Mouse (Mus musculus) ES-CJ7 (cell line): ENCODE results near the gene Rgs8.

Experiments
- DNase-seq: peaks from one replicate; pipeline ENCODE4 v3.0.0; 2011; ENCODE audit warnings: low read depth, low spot score

The Rgs8 gene

DNA sequence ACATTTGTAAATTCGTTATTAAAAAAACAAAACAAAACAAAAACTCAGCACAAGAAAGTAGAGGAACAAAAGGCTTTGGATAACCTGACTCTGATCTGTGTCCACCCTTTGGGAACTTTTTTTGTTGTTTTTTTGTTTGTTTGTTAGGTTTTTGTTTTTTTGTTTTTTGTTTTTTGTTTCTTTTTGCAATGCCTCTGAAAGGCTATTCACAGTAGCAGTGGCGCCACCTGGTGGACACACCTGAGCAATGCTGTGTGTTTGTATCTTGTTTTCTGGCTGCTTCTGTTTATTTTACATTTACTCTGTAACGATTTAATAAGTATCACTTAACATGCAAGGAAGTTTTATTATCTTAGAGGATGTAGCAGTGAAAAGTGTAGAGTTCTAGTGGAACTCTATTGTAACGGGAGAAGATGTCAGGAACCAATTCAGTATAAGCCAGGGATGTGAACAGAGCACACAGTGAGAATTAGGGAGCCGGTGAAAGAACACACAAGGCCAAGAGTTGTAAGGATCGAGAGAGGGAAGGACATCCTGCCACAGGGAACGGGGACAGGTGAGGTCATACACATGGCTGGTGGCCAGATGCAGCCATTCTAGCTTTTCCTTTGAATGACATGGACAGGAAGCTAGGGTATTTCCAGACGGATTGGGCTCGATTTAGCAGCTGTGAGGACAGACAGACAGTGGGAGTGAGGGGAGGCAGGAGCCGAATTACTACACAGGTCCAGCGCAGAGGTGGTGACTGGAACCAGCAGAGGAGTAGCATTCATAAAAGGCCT, 89.7 kb downstream of the Rgs8 start:
- DNase-seq: peak; percentile 66

DNA sequence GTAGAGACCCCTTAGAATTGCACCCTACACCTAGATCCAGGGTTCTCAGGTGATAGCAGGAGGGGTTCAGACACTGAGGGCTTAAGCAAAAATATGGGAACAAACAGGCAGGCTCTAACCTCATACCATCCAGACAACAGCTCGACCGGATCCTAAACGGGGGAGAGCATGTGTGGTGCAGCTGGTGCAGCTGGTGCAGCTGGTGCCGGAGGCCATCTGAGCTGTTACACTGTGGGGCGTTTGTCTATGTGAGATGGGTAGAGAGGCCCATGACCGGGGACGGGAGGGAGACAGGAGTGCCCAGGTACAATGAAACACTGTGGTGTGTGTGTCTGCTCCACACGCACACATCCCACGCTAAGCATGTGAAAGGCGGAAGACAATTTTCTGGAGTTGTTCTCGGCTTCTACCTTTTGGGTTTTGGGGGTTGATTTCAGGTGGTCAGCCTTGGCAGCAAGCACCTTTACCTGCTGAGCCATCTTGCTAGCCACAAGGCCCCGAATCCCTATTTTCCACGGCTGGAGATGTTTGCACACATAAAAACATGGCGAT, 93.4 kb downstream of the Rgs8 start:
- no peak for DNase-seq

DNA sequence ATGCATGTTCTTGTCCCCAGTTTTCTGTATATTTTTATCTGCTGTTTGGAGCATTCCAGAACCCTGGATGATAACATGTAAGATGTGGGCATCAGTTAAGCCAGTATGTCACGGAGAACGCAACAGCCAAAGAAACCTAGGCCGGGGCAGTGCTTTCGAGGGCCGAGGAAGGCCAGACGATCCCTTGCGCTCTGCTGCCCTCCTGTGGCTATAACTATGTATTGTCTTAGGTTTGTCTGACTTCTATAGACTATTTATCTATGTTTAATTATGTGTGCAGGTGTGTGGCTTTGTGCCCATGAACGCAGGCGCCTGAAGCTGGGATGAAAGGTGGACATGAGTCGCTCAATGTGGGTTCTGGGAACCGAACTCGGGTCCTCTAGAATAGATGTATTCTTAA, 93.9 kb downstream of the Rgs8 start:
- peak; percentile 78 for DNase-seq

DNA sequence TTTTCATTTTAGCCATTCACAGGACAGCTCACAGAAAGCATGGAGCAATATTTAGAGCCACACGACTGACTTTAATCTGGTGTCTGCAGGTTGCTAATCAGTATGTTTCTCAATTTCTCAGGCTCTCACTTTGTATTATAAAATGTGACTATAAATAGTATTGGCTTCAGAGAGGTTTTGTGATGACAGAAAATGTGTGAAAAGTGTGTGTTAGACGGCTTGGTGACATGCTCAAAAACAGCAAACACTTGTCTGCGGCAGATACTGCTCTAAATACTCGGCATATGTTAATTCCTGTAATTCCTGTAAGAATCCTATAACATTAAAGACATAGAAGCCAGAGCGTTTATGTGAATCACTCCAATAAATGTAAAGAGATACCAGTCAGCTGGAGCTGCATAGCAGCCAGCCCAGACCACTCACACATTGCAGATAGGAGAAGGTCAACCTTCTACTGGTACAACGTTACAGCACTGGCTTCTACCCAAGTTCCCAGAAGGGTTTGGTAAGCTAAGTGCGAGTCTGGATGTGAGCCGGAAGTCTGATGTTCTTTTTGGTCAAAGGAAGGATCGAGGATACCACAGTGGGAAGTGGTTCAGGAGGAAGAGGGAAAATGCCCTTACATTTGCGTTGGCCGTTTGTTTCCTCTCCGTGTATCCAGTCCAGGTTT, 95.2 kb downstream of the Rgs8 start:
- DNase-seq: no peak

GRCm38 (mm10) chr1:153748549-153748948, 95.7 kb downstream of the Rgs8 start:
- DNase-seq: peak; percentile 48

- peak; percentile 96 for DNase-seq
Measured at GRCm38 (mm10) chr1:153749211-153749801, 96.5 kb downstream of the Rgs8 start, which contains the start of gene Rnasel. Rnasel (plus strand) TSS chr1:153749426.
